Mouse (Mus musculus): ENCODE measurements around the gene Dnah14.

DNA sequence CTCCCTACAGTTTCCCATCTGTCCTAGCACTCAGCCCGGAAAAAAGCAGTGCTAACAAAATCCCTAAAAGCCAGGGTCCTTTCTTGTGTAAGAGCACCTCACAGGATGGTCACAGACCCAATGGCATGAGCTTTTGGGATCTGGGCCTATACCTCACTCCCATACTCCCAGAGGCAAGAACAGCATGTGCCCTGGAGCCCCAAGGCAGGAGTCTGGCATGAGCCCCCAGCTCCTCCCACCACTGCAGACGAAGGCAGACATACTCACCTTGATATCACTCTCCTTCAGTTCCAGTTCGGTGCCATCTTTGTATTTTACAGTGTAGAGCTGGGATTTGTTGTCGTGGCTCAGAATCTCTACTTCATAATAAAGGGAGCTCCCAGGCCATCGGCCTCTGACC, 261.8 kb downstream of the Dnah14 start:
- no peak for TF ChIP-seq CTCF (conservative IDR thresholded peaks at IDR 0.05; ENCODE audit: low read length)
- no peak for TF ChIP-seq NANOG (IDR thresholded peaks at IDR 0.05; ENCODE audit: borderline replicate concordance, low read length)

Measured in E14TG2a.4 (cell line).